Mouse (Mus musculus) erythroblast, embryonic 14.5 days (primary cell): ENCODE data around the gene Nptxr.

Source experiments
- GATA1 ChIP-seq: IDR thresholded peaks from 2 replicates; pipeline ENCODE4 v1.6.1; 2012; ENCODE audit warnings: low read length, inconsistent platforms, mixed read lengths
- TAL1 ChIP-seq: IDR thresholded peaks from 3 replicates; pipeline ENCODE4 v1.6.1; 2012; ENCODE audit warnings: low read length, inconsistent platforms, mixed read lengths

GRCm38 (mm10) chr15:79818325-79818724, 13.8 kb upstream of the Nptxr start:
- no peak for TF ChIP-seq TAL1
- no peak for TF ChIP-seq GATA1
